Mouse (Mus musculus): ENCODE measurements around the gene Xrcc2. TPM values are rescaled to one million over a fixed set of nuclear protein-coding genes. Genes with fewer than 3 reads are reported as not detected.

Xrcc2 gene
- total and polyA plus RNA-seq, 3 experiments, result 22.8 to 34.1 TPM; not detected in 1

DNA sequence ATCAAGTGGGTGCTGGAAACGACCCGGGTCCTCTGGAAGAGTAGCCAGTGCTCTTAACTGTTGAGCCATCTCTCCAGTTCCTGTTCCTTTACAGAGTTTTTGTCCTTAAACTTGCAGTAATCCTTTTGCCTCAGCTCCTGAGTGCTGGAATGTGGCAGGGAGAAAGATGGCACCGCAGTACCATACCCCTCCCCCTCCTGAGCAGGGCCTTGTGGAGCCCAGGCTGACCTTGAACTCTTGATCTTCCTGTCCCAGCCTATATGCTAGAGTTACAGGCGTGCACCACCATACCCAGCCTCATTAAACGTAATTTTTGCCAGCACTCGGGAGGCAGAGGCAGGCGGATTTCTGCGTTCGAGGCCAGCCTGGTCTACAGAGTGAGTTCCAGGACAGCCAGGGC is 38.9 kb downstream of the Xrcc2 start:
- H3K36me3 ChIP-seq (ENCODE audit: control insufficient read depth in 1 of 2, insufficient read depth in 2 of 2, low read length in 2 of 2), result no peaks in the 10 kb centered on the region
- TF ChIP-seq ZC3H11A (IDR thresholded peaks at IDR 0.05; ENCODE audit: low read depth, low read length), result no peak
- TF ChIP-seq UBTF (IDR thresholded peaks at IDR 0.05; ENCODE audit: borderline replicate concordance, insufficient read depth, low read depth, low read length), result no peak
- TF ChIP-seq POLR2A (IDR thresholded peaks at IDR 0.05; ENCODE audit: control insufficient read depth in 1 of 2, insufficient read depth in 1 of 2, low read depth in 1 of 2, low read length in 2 of 2, poor library complexity in 1 of 2), result no peak
- TF ChIP-seq MAFK (IDR thresholded peaks at IDR 0.05; ENCODE audit: borderline replicate concordance, low read depth, low read length), result no peak
- no peak for TF ChIP-seq TAL1 (IDR thresholded peaks at IDR 0.05; ENCODE audit: low read length)
- no peak for TF ChIP-seq GABPA (IDR thresholded peaks at IDR 0.05; ENCODE audit: low read depth, low read length)
- TF ChIP-seq RAD21 (IDR thresholded peaks at IDR 0.05; ENCODE audit: low read depth, low read length), result no peak
- no peak for TF ChIP-seq USF2 (IDR thresholded peaks at IDR 0.05; ENCODE audit: borderline replicate concordance in 1 of 2, insufficient read depth in 1 of 2, low read depth in 1 of 2, low read length in 2 of 2)
- TF ChIP-seq EP300 (IDR thresholded peaks at IDR 0.05; ENCODE audit: low read depth in 1 of 2, low read length in 2 of 2), result no peak
- TF ChIP-seq TCF12 (IDR thresholded peaks at IDR 0.05; ENCODE audit: low read depth, low read length), result no peak
- TF ChIP-seq ZKSCAN1 (IDR thresholded peaks at IDR 0.05; ENCODE audit: low read depth, low read length), result no peak
- TF ChIP-seq CTCF (IDR thresholded peaks at IDR 0.05 in 2 of 3, conservative IDR thresholded peaks at IDR 0.05 in 1 of 3; ENCODE audit: control insufficient read depth in 1 of 3, insufficient read depth in 1 of 3, low read depth in 2 of 3, low read length in 3 of 3, poor library complexity in 1 of 3, severe bottlenecking in 1 of 3), result no peak
- TF ChIP-seq USF1 (IDR thresholded peaks at IDR 0.05; ENCODE audit: low read depth, low read length), result no peak
- no peak for TF ChIP-seq E2F4 (IDR thresholded peaks at IDR 0.05; ENCODE audit: borderline replicate concordance, low read depth, low read length)
- TF ChIP-seq JUND (IDR thresholded peaks at IDR 0.05; ENCODE audit: low read depth, low read length), result no peak
- no peak for TF ChIP-seq MAZ (IDR thresholded peaks at IDR 0.05; ENCODE audit: low read depth, low read length)
- TF ChIP-seq MXI1 (IDR thresholded peaks at IDR 0.05; ENCODE audit: low read depth, low read length), result no peak
- no peak for TF ChIP-seq NELFE (IDR thresholded peaks at IDR 0.05; ENCODE audit: low read depth, low read length)
- no peak for TF ChIP-seq SIN3A (IDR thresholded peaks at IDR 0.05; ENCODE audit: low read length)
- H3K9ac ChIP-seq (ENCODE audit: control insufficient read depth, low read depth, low read length, poor library complexity, severe bottlenecking), result no peak overlapping the region
- no peak for DNase-seq (ENCODE audit: low read depth, low spot score)
- H3K4me1 ChIP-seq (ENCODE audit: control insufficient read depth in 1 of 2, insufficient read depth in 2 of 2, low read length in 2 of 2), result no peaks in the 10 kb centered on the region
- no peaks in the 10 kb centered on the region for H3K9me3 ChIP-seq (replicated peaks; ENCODE audit: insufficient read depth, low read length)
- no peak overlapping the region for H3K4me3 ChIP-seq (ENCODE audit: control insufficient read depth in 1 of 2, insufficient read depth in 1 of 2, low read depth in 2 of 2, low read length in 2 of 2)
- H3K79me2 ChIP-seq (ENCODE audit: control insufficient read depth, insufficient read depth, low read length, poor library complexity), result no peaks in the 10 kb centered on the region
- H3K27me3 ChIP-seq (ENCODE audit: control insufficient read depth in 1 of 2, insufficient read depth in 2 of 2, low read length in 2 of 2), result no peaks in the 10 kb centered on the region
- no peak overlapping the region for H3K27ac ChIP-seq (ENCODE audit: control insufficient read depth, low read depth, low read length)

GRCm38 (mm10) chr5:25666108-25666507 is 39.5 kb downstream of the Xrcc2 start:
- Histone ChIP-seq H3K36me3 (ENCODE audit: control insufficient read depth in 1 of 2, insufficient read depth in 2 of 2, low read length in 2 of 2) (no peaks in the 10 kb centered on the region), H3K9ac (ENCODE audit: control insufficient read depth, low read depth, low read length, poor library complexity, severe bottlenecking) (no peak overlapping the region), H3K4me3 (ENCODE audit: control insufficient read depth in 1 of 2, insufficient read depth in 1 of 2, low read depth in 2 of 2, low read length in 2 of 2) (no peak overlapping the region), H3K4me1 (ENCODE audit: control insufficient read depth in 1 of 2, insufficient read depth in 2 of 2, low read length in 2 of 2) (no peaks in the 10 kb centered on the region), H3K27ac (ENCODE audit: control insufficient read depth, low read depth, low read length) (no peak overlapping the region), H3K27me3 (ENCODE audit: control insufficient read depth in 1 of 2, insufficient read depth in 2 of 2, low read length in 2 of 2) (no peaks in the 10 kb centered on the region), H3K9me3 (replicated peaks; ENCODE audit: insufficient read depth, low read length) (no peaks in the 10 kb centered on the region), H3K79me2 (ENCODE audit: control insufficient read depth, insufficient read depth, low read length, poor library complexity) (no peaks in the 10 kb centered on the region)
- TF ChIP-seq TBP (IDR thresholded peaks at IDR 0.05; ENCODE audit: low read depth, low read length), result no peak
- no peak for TF ChIP-seq ELF1 (IDR thresholded peaks at IDR 0.05; ENCODE audit: low read depth, low read length)
- TF ChIP-seq CTCF (IDR thresholded peaks at IDR 0.05 in 2 of 3, conservative IDR thresholded peaks at IDR 0.05 in 1 of 3; ENCODE audit: control insufficient read depth in 1 of 3, insufficient read depth in 1 of 3, low read depth in 2 of 3, low read length in 3 of 3, poor library complexity in 1 of 3, severe bottlenecking in 1 of 3), result no peak
- no peak for TF ChIP-seq USF2 (IDR thresholded peaks at IDR 0.05; ENCODE audit: borderline replicate concordance in 1 of 2, insufficient read depth in 1 of 2, low read depth in 1 of 2, low read length in 2 of 2)
- TF ChIP-seq MAZ (IDR thresholded peaks at IDR 0.05; ENCODE audit: low read depth, low read length), result no peak
- TF ChIP-seq GATA1 (IDR thresholded peaks at IDR 0.05; ENCODE audit: low read depth, low read length), result no peak
- TF ChIP-seq E2F4 (IDR thresholded peaks at IDR 0.05; ENCODE audit: borderline replicate concordance, low read depth, low read length), result no peak
- TF ChIP-seq MYB (IDR thresholded peaks at IDR 0.05; ENCODE audit: low read depth, low read length), result no peak
- no peak for TF ChIP-seq EP300 (IDR thresholded peaks at IDR 0.05; ENCODE audit: low read depth in 1 of 2, low read length in 2 of 2)
- DNase-seq (ENCODE audit: low read depth, low spot score), result no peak

Data from MEL (cell line).